Mouse (Mus musculus) midbrain, embryonic 14.5 days (tissue): ENCODE results near the gene Dyrk4. TPM values are rescaled to one million over a fixed set of nuclear protein-coding genes. Genes with fewer than 3 reads are reported as not detected.

ENCODE experiments used
- ATAC-seq: fragments of 200-750 bp; cut with Nextera tagmentation; 2 replicates; pipeline ENCODE4 v1.8.0; 2017; ENCODE audit warnings: moderate number of reproducible peaks, moderate library complexity; ENCODE audit not compliant: low FRiP score, low TSS enrichment
- DNase-seq: peaks from one replicate; pipeline ENCODE4 v3.0.0-alpha.2; 2015
- H3K27ac ChIP-seq: fragments of 300-500 bp; sonication (generic); replicated peaks from 2 replicates; pipeline ENCODE4 v1.5.1; 2014; ENCODE audit warnings: mild to moderate bottlenecking, low read depth, low read length, moderate library complexity
- H3K27me3 ChIP-seq: fragments of 300-500 bp; sonication (generic); 2 replicates; pipeline ENCODE4 v1.6.1; 2014; ENCODE audit warnings: low read length, control low read depth, mixed read lengths; ENCODE audit not compliant: control insufficient read depth, insufficient read depth
- H3K36me3 ChIP-seq: fragments of 300-500 bp; sonication (generic); 2 replicates; pipeline ENCODE4 v1.6.1; 2014; ENCODE audit warnings: low read length, control low read depth; ENCODE audit not compliant: control insufficient read depth, insufficient read depth
- H3K4me1 ChIP-seq: fragments of 300-500 bp; sonication (generic); 2 replicates; pipeline ENCODE4 v1.6.1; 2014; ENCODE audit warnings: mild to moderate bottlenecking, antibody characterized with exemption, low read length, control low read depth; ENCODE audit not compliant: control insufficient read depth, insufficient read depth
- H3K4me2 ChIP-seq: fragments of 300-500 bp; sonication (generic); 2 replicates; pipeline ENCODE4 v1.6.1; 2014; ENCODE audit warnings: mild to moderate bottlenecking, low read length, moderate library complexity
- H3K4me3 ChIP-seq: fragments of 300-500 bp; sonication (generic); replicated peaks from 2 replicates; pipeline ENCODE4 v1.5.1; 2014; ENCODE audit warnings: low read depth, low read length
- H3K9ac ChIP-seq: fragments of 300-500 bp; sonication (generic); replicated peaks from 2 replicates; pipeline ENCODE4 v1.6.1; 2014; ENCODE audit warnings: mild to moderate bottlenecking, low read length, moderate library complexity
- H3K9me3 ChIP-seq: fragments of 300-500 bp; sonication (generic); 2 replicates; pipeline ENCODE4 v1.6.1; 2016; ENCODE audit warnings: low read length, control low read depth, mixed read lengths; ENCODE audit not compliant: control insufficient read depth
- WGBS: fragments of 180-500 bp; shearing (Covaris S2); extraction: QIAGEN DNeasy Blood & Tissue Kit; methylation state at CpG from one replicate; pipeline ENCODE4 v1.1.7; 2014; 5-methylcytosine and 5-hydroxymethylcytosine counted together
- polyA plus RNA-seq: library from polyadenylated mRNA; unstranded; fragments of >200 nt; fragmentation: Nextera tagmentation; extraction: Ambion mirVana; gene quantifications from 2 replicates; pipeline ENCODE4 v1.2.1, GENCODE M21; 2014

The Dyrk4 gene
- polyA plus RNA-seq, 1 experiment from 2014 or later: not detected

- 89% methylated on average over 8 of the region's 8 CpGs for WGBS
These were observed 44.5 kb downstream of the Dyrk4 start for GRCm38 (mm10) chr6:126877118-126877517.

GRCm38 (mm10) chr6:126852881-126853280, 68.8 kb downstream of the Dyrk4 start, which contains the start of gene Akap3:
Gene Akap3 (plus strand): TSS chr6:126853098.
- Histone ChIP-seq H3K36me3 (no peaks in the 10 kb centered on the region), H3K4me2 (no peak within 1 kb of the TSS), H3K9ac (no peak within 1 kb of the TSS), H3K4me3 (no peak within 1 kb of the TSS), H3K4me1 (peaks cover 9% of the 10 kb centered on the region), H3K27me3 (no peaks in the 10 kb centered on the region), H3K9me3 (no peaks in the 10 kb centered on the region), H3K27ac (no peak within 1 kb of the TSS)
- no peak for ATAC-seq
- DNase-seq: peak; percentile 3

More at GRCm38 (mm10) chr6:126877118-126877517, 44.5 kb downstream of the Dyrk4 start:
- no peak for ATAC-seq
- no peak for DNase-seq
- no peaks in the 10 kb centered on the region for H3K27me3 ChIP-seq
- H3K9ac ChIP-seq: no peak overlapping the region
- no peak overlapping the region for H3K27ac ChIP-seq
- no peaks in the 10 kb centered on the region for H3K4me1 ChIP-seq
- H3K4me2 ChIP-seq: no peak overlapping the region
- H3K36me3 ChIP-seq: no peaks in the 10 kb centered on the region
- no peak overlapping the region for H3K4me3 ChIP-seq
- no peaks in the 10 kb centered on the region for H3K9me3 ChIP-seq

GRCm38 (mm10) chr6:126848712-126849704, 72.6 kb downstream of the Dyrk4 start, which contains the start of gene Ndufa9:
Gene Ndufa9 (minus strand): TSS chr6:126849136.
- Histone ChIP-seq H3K4me3 (peak within 1 kb of the TSS; percentile 70), H3K27ac (peak within 1 kb of the TSS; percentile 71), H3K27me3 (no peaks in the 10 kb centered on the region), H3K36me3 (0 out of 2 replicates have a peak, but pooled peaks cover 2% of the 10 kb centered on the region), H3K4me2 (peak within 1 kb of the TSS; percentile 68), H3K4me1 (peaks cover 12% of the 10 kb centered on the region), H3K9me3 (no peaks in the 10 kb centered on the region), H3K9ac (peak within 1 kb of the TSS; percentile 74)
- peak; percentile 92 for ATAC-seq
- 6% methylated on average over 46 of the region's 46 CpGs for WGBS
- peak; percentile 97 for DNase-seq

- WGBS: 87% methylated on average over 8 of the region's 8 CpGs
- no peak overlapping the region for H3K4me2 ChIP-seq
- peaks cover 99% of the 10 kb centered on the region for H3K36me3 ChIP-seq
- DNase-seq: no peak
- no peak overlapping the region for H3K4me3 ChIP-seq
- ATAC-seq: no peak
- no peaks in the 10 kb centered on the region for H3K27me3 ChIP-seq
- H3K27ac ChIP-seq: no peak overlapping the region
- no peaks in the 10 kb centered on the region for H3K4me1 ChIP-seq
- H3K9ac ChIP-seq: no peak overlapping the region
- H3K9me3 ChIP-seq: no peaks in the 10 kb centered on the region
These were observed 85.0 kb downstream of the Dyrk4 start for GRCm38 (mm10) chr6:126836628-126837027.

Other genes starting within 250 kb of the Dyrk4 start
- gene Kcna6, start 181.2 kb downstream of the Dyrk4 start, polyA plus RNA-seq: 13.3 and 14.3 TPM in 2 replicates
- gene Ndufa9, start 72.7 kb downstream of the Dyrk4 start, polyA plus RNA-seq: 170 and 174 TPM in 2 replicates
- gene Akap3, start 68.7 kb downstream of the Dyrk4 start, polyA plus RNA-seq: 0.07 and 0.09 TPM in 2 replicates
- gene Rad51ap1, start 17.7 kb upstream of the Dyrk4 start, polyA plus RNA-seq: 13.2 and 14.8 TPM in 2 replicates
- gene D6Wsu163e, start 18.1 kb upstream of the Dyrk4 start, polyA plus RNA-seq: 28.6 and 34.8 TPM in 2 replicates
- gene Fgf6, start 93.7 kb upstream of the Dyrk4 start, polyA plus RNA-seq: not detected in 2 replicates
- 0.18 TPM in 1 of 2 replicates, not detected in the other for gene Fgf23, start 151.1 kb upstream of the Dyrk4 start, polyA plus RNA-seq
- 5.0 and 6.5 TPM in 2 replicates for gene Tigar, start 187.7 kb upstream of the Dyrk4 start, polyA plus RNA-seq
- gene Ccnd2, start 230.4 kb upstream of the Dyrk4 start, polyA plus RNA-seq: 252 and 477 TPM in 2 replicates